Mouse (Mus musculus): ENCODE measurements around the gene Tnip2.

The Tnip2 gene

GRCm38 (mm10) chr5:34525663-34526476 is 12.1 kb upstream of the Tnip2 start, which contains the start of gene Sh3bp2:
TSS of gene Sh3bp2 (plus strand) at chr5:34525838.
- CTCF ChIA-PET = interaction anchor here (0.7 kb wide), 2 partner anchors 12 to 85 kb away, joined by 3 to 7 read pairs; no protein-coding TSS in a partner anchor

- CTCF ChIA-PET = interaction anchor here (0.5 to 1.0 kb wide), 2 partner anchors 18 to 113 kb away, joined by 3 read pairs; partner anchors contain the start of gene Mfsd10
Observed at GRCm38 (mm10) chr5:34524511-34524910, 10.7 kb upstream of the Tnip2 start.

GRCm38 (mm10) chr5:34523958-34524485 is 10.2 kb upstream of the Tnip2 start:
- CTCF ChIA-PET = interaction anchor here (0.5 to 1.0 kb wide), 4 partner anchors 19 to 113 kb away, joined by 3 read pairs; partner anchors contain the start of gene Mfsd10

- CTCF ChIA-PET = interaction anchor here (0.9 to 1.6 kb wide), 3 partner anchors 9 to 112 kb away, joined by 3 read pairs; no protein-coding TSS in a partner anchor
Observed at GRCm38 (mm10) chr5:34521337-34521736, 7.5 kb upstream of the Tnip2 start.

GRCm38 (mm10) chr5:34520458-34521209 is 6.8 kb upstream of the Tnip2 start:
- CTCF ChIA-PET = interaction anchor here (0.9 to 1.6 kb wide), 3 partner anchors 8 to 113 kb away, joined by 3 read pairs; no protein-coding TSS in a partner anchor

- CTCF ChIA-PET = interaction anchor here (0.7 to 0.9 kb wide), 2 partner anchors 67 to 128 kb away, joined by 3 to 4 read pairs; no protein-coding TSS in a partner anchor
Observed at GRCm38 (mm10) chr5:34519389-34519910, 5.7 kb upstream of the Tnip2 start.

GRCm38 (mm10) chr5:34517913-34518312 is 4.1 kb upstream of the Tnip2 start:
- CTCF ChIA-PET = interaction anchor here (0.7 kb wide), 1 partner anchor 86 kb away, joined by 10 read pairs; no protein-coding TSS in a partner anchor

GRCm38 (mm10) chr5:34515096-34515495 is 1.3 kb upstream of the Tnip2 start:
- CTCF ChIA-PET = no interaction called here

- CTCF ChIA-PET = interaction anchor here (0.6 kb wide), 1 partner anchor 39 kb away, joined by 4 read pairs; no protein-coding TSS in a partner anchor
Observed at GRCm38 (mm10) chr5:34514218-34514566, 401 bp upstream of the Tnip2 start.

- CTCF ChIA-PET = interaction anchor here (1.0 kb wide), 1 partner anchor 8 kb away, joined by 3 read pairs; no protein-coding TSS in a partner anchor
Observed at GRCm38 (mm10) chr5:34512486-34512885, 1.3 kb downstream of the Tnip2 start.

GRCm38 (mm10) chr5:34502821-34503220 is 11.0 kb downstream of the Tnip2 start:
- CTCF ChIA-PET = no interaction called here

GRCm38 (mm10) chr5:34502411-34502810 is 11.4 kb downstream of the Tnip2 start:
- CTCF ChIA-PET = no interaction called here

- CTCF ChIA-PET = no interaction called here
Observed at GRCm38 (mm10) chr5:34501588-34501987, 12.2 kb downstream of the Tnip2 start.

- CTCF ChIA-PET = interaction anchor here (0.6 kb wide), 1 partner anchor 20 kb away, joined by 3 read pairs; no protein-coding TSS in a partner anchor
Observed at GRCm38 (mm10) chr5:34500886-34501285, 12.9 kb downstream of the Tnip2 start.

- CTCF ChIA-PET = no interaction called here
Observed at GRCm38 (mm10) chr5:34496745-34497144, 17.0 kb downstream of the Tnip2 start.

GRCm38 (mm10) chr5:34489418-34489787 is 24.4 kb downstream of the Tnip2 start:
- CTCF ChIA-PET = no interaction called here

- CTCF ChIA-PET = no interaction called here
Observed at GRCm38 (mm10) chr5:34488741-34489417, 24.9 kb downstream of the Tnip2 start.

GRCm38 (mm10) chr5:34487320-34488090 is 26.3 kb downstream of the Tnip2 start:
- CTCF ChIA-PET = no interaction called here

GRCm38 (mm10) chr5:34485731-34486130 is 28.1 kb downstream of the Tnip2 start:
- CTCF ChIA-PET = no interaction called here

- CTCF ChIA-PET = interaction anchor here (0.5 kb wide), 1 partner anchor 20 kb away, joined by 3 read pairs; no protein-coding TSS in a partner anchor
Observed at GRCm38 (mm10) chr5:34480926-34481325, 32.9 kb downstream of the Tnip2 start.
